Mouse (Mus musculus) neural tube, embryonic 12.5 days (tissue): ENCODE data around the gene Hs6st3. TPM values are rescaled to one million over a fixed set of nuclear protein-coding genes. Genes with fewer than 3 reads are reported as not detected.

Source experiments
- ATAC-seq: fragments of 200-750 bp; cut with Nextera tagmentation; 2 replicates; pipeline ENCODE4 v1.8.0; 2017; ENCODE audit warnings: low read depth, mild to moderate bottlenecking, moderate TSS enrichment, moderate library complexity; ENCODE audit not compliant: low FRiP score
- H3K27ac ChIP-seq: fragments of 300-500 bp; sonication (generic); 2 replicates; pipeline ENCODE4 v1.5.1; 2016
- H3K27me3 ChIP-seq: fragments of 300-500 bp; sonication (generic); replicated peaks from 2 replicates; pipeline ENCODE4 v1.6.1; 2016; ENCODE audit warnings: mild to moderate bottlenecking
- H3K36me3 ChIP-seq: fragments of 300-500 bp; sonication (generic); 2 replicates; pipeline ENCODE4 v1.6.1; 2016; ENCODE audit warnings: mild to moderate bottlenecking
- H3K4me1 ChIP-seq: fragments of 300-500 bp; sonication (generic); 2 replicates; pipeline ENCODE4 v1.6.1; 2016
- H3K4me2 ChIP-seq: fragments of 300-500 bp; sonication (generic); replicated peaks from 2 replicates; pipeline ENCODE4 v1.6.1; 2016; ENCODE audit warnings: mild to moderate bottlenecking
- H3K4me3 ChIP-seq: fragments of 300-500 bp; sonication (generic); 2 replicates; pipeline ENCODE4 v1.5.1; 2016
- H3K9ac ChIP-seq: fragments of 300-500 bp; sonication (generic); 2 replicates; pipeline ENCODE4 v1.6.1; 2016; ENCODE audit warnings: mild to moderate bottlenecking
- H3K9me3 ChIP-seq: fragments of 300-500 bp; sonication (generic); 2 replicates; pipeline ENCODE4 v1.6.1; 2016; ENCODE audit warnings: mild to moderate bottlenecking
- WGBS: fragments of 180-500 bp; shearing (Covaris S2); methylation state at CpG from one replicate; pipeline ENCODE4 v1.1.7; 2016; 5-methylcytosine and 5-hydroxymethylcytosine counted together
- polyA plus RNA-seq: library from polyadenylated mRNA; unstranded; fragments of >200 nt; fragmentation: Nextera tagmentation; extraction: Ambion mirVana; gene quantifications from 2 replicates; pipeline ENCODE4 v1.2.1, GENCODE M21; 2016

Gene Hs6st3
- polyA plus RNA-seq, 1 experiment from 2014 or later = 0.72 TPM

DNA sequence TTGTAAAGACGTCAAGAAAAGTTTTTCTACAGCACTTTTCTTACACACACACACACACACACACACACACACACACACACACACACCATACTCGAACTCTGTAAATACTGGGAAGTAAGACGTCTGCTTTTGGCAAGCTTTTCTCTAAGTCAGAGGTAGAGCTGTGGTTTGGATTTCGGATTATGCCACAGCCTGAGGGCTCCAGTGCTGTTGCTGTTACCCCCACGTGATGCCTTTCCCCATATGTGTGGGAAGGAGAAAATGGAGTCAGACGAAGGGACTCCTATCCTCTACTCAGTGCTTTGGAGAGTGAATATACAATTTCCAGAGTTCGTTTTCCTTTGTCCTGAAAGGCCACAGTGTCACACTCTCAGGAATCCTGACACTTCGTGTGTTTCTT is 231.1 kb downstream of the Hs6st3 start:
- no peak overlapping the region for H3K4me2 ChIP-seq
- WGBS = 81% methylated on average over 8 of the region's 8 CpGs
- no peak overlapping the region for H3K9ac ChIP-seq
- no peak overlapping the region for H3K27ac ChIP-seq
- no peaks in the 10 kb centered on the region for H3K27me3 ChIP-seq
- no peaks in the 10 kb centered on the region for H3K9me3 ChIP-seq
- ATAC-seq = no peak
- H3K36me3 ChIP-seq = no peaks in the 10 kb centered on the region
- H3K4me1 ChIP-seq = no peaks in the 10 kb centered on the region
- no peak overlapping the region for H3K4me3 ChIP-seq

GRCm38 (mm10) chr14:119370013-119370412 is 231.9 kb downstream of the Hs6st3 start:
- no peak overlapping the region for H3K9ac ChIP-seq
- no peaks in the 10 kb centered on the region for H3K9me3 ChIP-seq
- no peak overlapping the region for H3K27ac ChIP-seq
- no peak overlapping the region for H3K4me3 ChIP-seq
- no peaks in the 10 kb centered on the region for H3K36me3 ChIP-seq
- ATAC-seq = no peak
- WGBS = 88% methylated on average over 7 of the region's 7 CpGs
- H3K4me1 ChIP-seq = no peaks in the 10 kb centered on the region
- H3K27me3 ChIP-seq = no peaks in the 10 kb centered on the region
- H3K4me2 ChIP-seq = no peak overlapping the region

DNA sequence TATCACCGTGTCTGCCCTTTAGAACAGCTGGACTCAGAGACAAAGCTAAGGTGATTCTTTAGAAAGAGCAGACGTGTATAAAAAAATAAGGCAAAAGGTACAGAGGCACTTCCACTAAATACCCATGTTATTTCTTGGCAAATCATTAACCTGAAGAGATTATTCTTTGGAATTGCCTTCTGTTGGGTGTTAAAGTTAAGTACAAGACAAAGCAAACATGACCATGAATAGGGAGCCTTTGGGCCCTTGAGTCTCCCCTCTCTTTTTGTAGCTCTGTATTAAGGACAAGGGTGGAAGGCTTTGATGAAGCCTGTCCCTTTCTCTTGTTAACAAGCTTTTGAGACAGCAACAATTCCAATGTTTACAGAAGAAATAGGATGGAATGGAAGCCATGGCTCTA is 241.2 kb downstream of the Hs6st3 start:
- no peak for ATAC-seq
- no peaks in the 10 kb centered on the region for H3K9me3 ChIP-seq
- no peaks in the 10 kb centered on the region for H3K36me3 ChIP-seq
- no peak overlapping the region for H3K4me2 ChIP-seq
- no peaks in the 10 kb centered on the region for H3K27me3 ChIP-seq
- 80% methylated on average over 2 of the region's 2 CpGs for WGBS
- H3K27ac ChIP-seq = no peak overlapping the region
- no peak overlapping the region for H3K9ac ChIP-seq
- no peak overlapping the region for H3K4me3 ChIP-seq
- no peaks in the 10 kb centered on the region for H3K4me1 ChIP-seq

- no peak for ATAC-seq
- H3K36me3 ChIP-seq = no peaks in the 10 kb centered on the region
- H3K27me3 ChIP-seq = no peaks in the 10 kb centered on the region
- no peak overlapping the region for H3K4me3 ChIP-seq
- H3K9me3 ChIP-seq = no peaks in the 10 kb centered on the region
- no peak overlapping the region for H3K4me2 ChIP-seq
- no peak overlapping the region for H3K9ac ChIP-seq
- 93% methylated on average over 10 of the region's 10 CpGs for WGBS
- no peaks in the 10 kb centered on the region for H3K4me1 ChIP-seq
- H3K27ac ChIP-seq = no peak overlapping the region
Observed at GRCm38 (mm10) chr14:119401618-119402017, 263.5 kb downstream of the Hs6st3 start.

- no peaks in the 10 kb centered on the region for H3K27me3 ChIP-seq
- no peaks in the 10 kb centered on the region for H3K9me3 ChIP-seq
- ATAC-seq = no peak
- no peak overlapping the region for H3K9ac ChIP-seq
- H3K27ac ChIP-seq = no peak overlapping the region
- no peak overlapping the region for H3K4me2 ChIP-seq
- no peak overlapping the region for H3K4me3 ChIP-seq
- WGBS = 72% methylated on average over 11 of the region's 11 CpGs
- H3K4me1 ChIP-seq = no peaks in the 10 kb centered on the region
- H3K36me3 ChIP-seq = no peaks in the 10 kb centered on the region
Observed at GRCm38 (mm10) chr14:119409334-119410050, 271.4 kb downstream of the Hs6st3 start.

- no peak overlapping the region for H3K9ac ChIP-seq
- no peaks in the 10 kb centered on the region for H3K27me3 ChIP-seq
- H3K36me3 ChIP-seq = no peaks in the 10 kb centered on the region
- no peak overlapping the region for H3K4me2 ChIP-seq
- WGBS = 90% methylated on average over 5 of the region's 5 CpGs
- no peak for ATAC-seq
- no peaks in the 10 kb centered on the region for H3K4me1 ChIP-seq
- H3K27ac ChIP-seq = no peak overlapping the region
- no peak overlapping the region for H3K4me3 ChIP-seq
- H3K9me3 ChIP-seq = no peaks in the 10 kb centered on the region
Observed at GRCm38 (mm10) chr14:119422894-119423293, 284.8 kb downstream of the Hs6st3 start.

DNA sequence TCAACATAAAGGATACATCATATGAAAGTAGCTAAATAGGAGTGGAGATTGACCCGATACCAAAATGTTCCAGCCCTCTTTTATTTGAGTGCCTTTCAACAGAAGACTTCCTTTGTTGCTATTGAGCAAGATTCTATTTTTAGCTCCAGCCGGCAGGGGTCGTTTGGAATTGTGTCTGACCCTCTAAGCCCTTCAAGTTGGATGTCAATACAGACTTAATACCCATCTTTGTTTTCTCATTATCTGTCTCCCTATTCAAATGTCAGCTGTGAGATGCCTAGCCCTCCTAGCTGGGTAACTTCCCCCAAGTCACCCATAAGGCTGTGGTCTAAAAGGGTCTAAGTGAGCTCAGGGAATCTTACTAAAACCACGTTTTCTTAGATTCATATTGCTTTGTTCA is 312.3 kb downstream of the Hs6st3 start:
- H3K9ac ChIP-seq = no peak overlapping the region
- WGBS = 22% methylated on average over 4 of the region's 4 CpGs
- no peak overlapping the region for H3K27ac ChIP-seq
- H3K4me1 ChIP-seq = no peaks in the 10 kb centered on the region
- no peaks in the 10 kb centered on the region for H3K27me3 ChIP-seq
- H3K36me3 ChIP-seq = no peaks in the 10 kb centered on the region
- H3K4me2 ChIP-seq = no peak overlapping the region
- ATAC-seq = no peak
- no peaks in the 10 kb centered on the region for H3K9me3 ChIP-seq
- no peak overlapping the region for H3K4me3 ChIP-seq

- no peak overlapping the region for H3K9ac ChIP-seq
- H3K27ac ChIP-seq = no peak overlapping the region
- H3K9me3 ChIP-seq = no peaks in the 10 kb centered on the region
- no peaks in the 10 kb centered on the region for H3K4me1 ChIP-seq
- no peak overlapping the region for H3K4me3 ChIP-seq
- no peak overlapping the region for H3K4me2 ChIP-seq
- no peaks in the 10 kb centered on the region for H3K27me3 ChIP-seq
- ATAC-seq = no peak
- H3K36me3 ChIP-seq = no peaks in the 10 kb centered on the region
Observed at GRCm38 (mm10) chr14:119451594-119451993, 313.5 kb downstream of the Hs6st3 start.

GRCm38 (mm10) chr14:119452382-119452781 is 314.2 kb downstream of the Hs6st3 start:
- Histone ChIP-seq H3K4me2 (no peak overlapping the region), H3K36me3 (no peaks in the 10 kb centered on the region), H3K9me3 (no peaks in the 10 kb centered on the region), H3K4me1 (no peaks in the 10 kb centered on the region), H3K27me3 (no peaks in the 10 kb centered on the region), H3K4me3 (no peak overlapping the region), H3K27ac (no peak overlapping the region), H3K9ac (no peak overlapping the region)
- no peak for ATAC-seq

DNA sequence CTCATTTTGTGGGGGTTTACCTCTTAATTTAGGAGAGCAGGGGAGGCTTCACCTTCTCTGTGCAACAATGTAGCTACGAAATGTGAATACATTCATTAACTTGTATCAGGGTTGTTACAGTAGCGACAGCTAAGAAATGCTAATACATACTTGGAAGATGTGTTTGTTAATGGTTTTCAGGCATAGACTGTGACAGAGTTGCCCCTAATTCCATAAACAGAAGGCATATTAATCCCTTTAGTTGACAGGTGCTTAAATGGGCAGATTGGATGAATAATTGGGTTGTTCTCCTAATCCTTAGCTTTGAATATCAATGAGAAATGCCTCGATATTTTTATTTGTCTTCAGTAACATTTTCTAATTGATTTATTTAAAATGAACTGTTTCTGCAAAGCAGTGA is 314.7 kb downstream of the Hs6st3 start:
- H3K9ac ChIP-seq = no peak overlapping the region
- H3K27me3 ChIP-seq = no peaks in the 10 kb centered on the region
- ATAC-seq = no peak
- no peaks in the 10 kb centered on the region for H3K9me3 ChIP-seq
- no peak overlapping the region for H3K27ac ChIP-seq
- H3K36me3 ChIP-seq = no peaks in the 10 kb centered on the region
- 84% methylated on average over 3 of the region's 3 CpGs for WGBS
- no peaks in the 10 kb centered on the region for H3K4me1 ChIP-seq
- H3K4me3 ChIP-seq = no peak overlapping the region
- no peak overlapping the region for H3K4me2 ChIP-seq

GRCm38 (mm10) chr14:119464308-119464707 is 326.2 kb downstream of the Hs6st3 start:
- no peaks in the 10 kb centered on the region for H3K4me1 ChIP-seq
- no peak overlapping the region for H3K4me2 ChIP-seq
- H3K9ac ChIP-seq = no peak overlapping the region
- no peak overlapping the region for H3K27ac ChIP-seq
- WGBS = 87% methylated on average over 5 of the region's 5 CpGs
- H3K4me3 ChIP-seq = no peak overlapping the region
- H3K36me3 ChIP-seq = no peaks in the 10 kb centered on the region
- no peaks in the 10 kb centered on the region for H3K27me3 ChIP-seq
- no peaks in the 10 kb centered on the region for H3K9me3 ChIP-seq
- no peak for ATAC-seq

DNA sequence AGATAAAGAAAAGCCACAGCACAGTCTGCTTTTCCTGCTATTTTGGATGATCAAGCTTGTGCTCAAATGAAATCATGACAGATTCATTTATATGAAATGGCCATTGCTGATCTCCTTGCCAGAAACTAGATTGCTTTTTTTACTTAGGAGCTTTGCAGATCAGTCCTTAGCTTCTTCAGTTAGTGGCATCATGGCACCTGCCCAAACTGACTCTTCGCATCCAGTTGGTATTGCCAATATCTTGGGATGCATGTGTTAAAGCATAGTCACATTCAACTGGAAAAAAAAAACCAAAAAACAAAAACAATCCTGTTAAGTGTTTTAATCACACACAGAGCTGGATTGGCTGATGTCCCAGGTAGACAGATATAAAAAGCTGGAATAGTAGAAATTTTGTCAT is 326.7 kb downstream of the Hs6st3 start:
- Histone ChIP-seq H3K36me3 (no peaks in the 10 kb centered on the region), H3K4me3 (no peak overlapping the region), H3K4me2 (no peak overlapping the region), H3K9ac (no peak overlapping the region), H3K9me3 (no peaks in the 10 kb centered on the region), H3K27me3 (no peaks in the 10 kb centered on the region), H3K27ac (no peak overlapping the region), H3K4me1 (no peaks in the 10 kb centered on the region)
- ATAC-seq = no peak
- WGBS = 98% methylated on average over 1 of the region's 1 CpGs

- Histone ChIP-seq H3K27me3 (no peaks in the 10 kb centered on the region), H3K9me3 (no peaks in the 10 kb centered on the region), H3K27ac (no peak overlapping the region), H3K36me3 (no peaks in the 10 kb centered on the region), H3K4me2 (no peak overlapping the region), H3K4me3 (no peak overlapping the region), H3K4me1 (no peaks in the 10 kb centered on the region), H3K9ac (no peak overlapping the region)
- ATAC-seq = no peak
- 71% methylated on average over 5 of the region's 5 CpGs for WGBS
Observed at GRCm38 (mm10) chr14:119466899-119467588, 328.9 kb downstream of the Hs6st3 start.
